Mouse (Mus musculus) kidney, adult 18-20 months (tissue): ENCODE results near the gene Ndufaf8.
A peak's percentile ranks its signal among the peaks of the same experiment; 100 is the strongest.

Experiments used
- DNase-seq: peaks from one replicate; pipeline ENCODE4 v3.0.0; 2021

Gene Ndufaf8

GRCm38 (mm10) chr11:120136195-120136594, 37.5 kb downstream of the Ndufaf8 start:
- DNase-seq = no peak

- no peak for DNase-seq
Observed at GRCm38 (mm10) chr11:120136796-120137624, 38.3 kb downstream of the Ndufaf8 start.

- DNase-seq = no peak
Observed at GRCm38 (mm10) chr11:120137625-120138004, 38.9 kb downstream of the Ndufaf8 start.

GRCm38 (mm10) chr11:120139309-120139731, 40.6 kb downstream of the Ndufaf8 start:
- DNase-seq = no peak

- no peak for DNase-seq
Observed at GRCm38 (mm10) chr11:120140255-120140654, 41.5 kb downstream of the Ndufaf8 start.

- DNase-seq = peak; percentile 69
Observed at GRCm38 (mm10) chr11:120142601-120143051, 43.9 kb downstream of the Ndufaf8 start.

- peak; percentile 66 for DNase-seq
Observed at GRCm38 (mm10) chr11:120143708-120144497, 45.2 kb downstream of the Ndufaf8 start.

- DNase-seq = no peak
Observed at GRCm38 (mm10) chr11:120148201-120148855, 49.6 kb downstream of the Ndufaf8 start.

- DNase-seq = no peak
Observed at GRCm38 (mm10) chr11:120149510-120150200, 50.9 kb downstream of the Ndufaf8 start.
